Mouse (Mus musculus) kidney, adult 11 months (tissue): ENCODE measurements around the gene Agps.

Source experiments
- DNase-seq: peaks from one replicate; pipeline ENCODE4 v3.0.0; 2022

The Agps gene

DNA sequence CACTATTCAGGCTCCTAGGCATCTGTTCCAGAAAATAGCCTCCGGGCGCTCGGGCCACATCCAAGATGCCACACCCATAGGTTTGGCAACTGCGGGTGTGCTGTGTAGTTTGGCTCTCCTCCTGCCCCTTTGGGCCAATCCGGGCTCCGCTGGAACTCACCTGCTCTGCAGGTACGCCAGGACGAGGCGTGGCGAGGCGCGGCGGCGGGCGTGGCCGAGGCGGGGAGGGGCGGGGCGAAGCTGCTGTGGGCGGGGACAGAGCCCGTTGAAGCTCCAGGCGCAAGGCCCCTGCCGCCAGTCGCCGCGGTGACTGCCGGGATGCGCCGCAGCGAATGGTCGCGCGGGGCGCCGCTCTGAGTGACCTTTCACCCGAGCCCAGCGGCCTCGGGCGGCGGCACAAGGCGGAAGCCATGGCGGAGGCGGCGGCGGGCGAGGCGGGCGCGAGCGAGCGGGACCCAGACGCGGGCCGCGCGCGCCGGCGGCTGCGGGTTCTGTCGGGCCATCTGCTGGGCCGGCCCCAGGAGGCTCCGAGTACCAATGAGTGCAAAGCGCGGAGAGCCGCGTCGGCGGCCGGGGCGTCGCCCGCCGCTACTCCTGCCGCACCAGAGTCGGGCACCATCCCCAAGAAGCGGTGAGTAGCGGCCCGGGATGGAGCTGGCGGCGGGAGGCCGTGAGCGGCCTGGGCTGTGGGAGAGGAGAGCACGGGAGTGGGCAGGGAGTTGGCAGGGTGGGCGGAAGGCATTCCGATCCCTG is at the start of gene Agps:
Gene Agps (plus strand): TSS at position 297 of the 753 bp plus-strand sequence.
- peak; percentile 90 for DNase-seq

DNA sequence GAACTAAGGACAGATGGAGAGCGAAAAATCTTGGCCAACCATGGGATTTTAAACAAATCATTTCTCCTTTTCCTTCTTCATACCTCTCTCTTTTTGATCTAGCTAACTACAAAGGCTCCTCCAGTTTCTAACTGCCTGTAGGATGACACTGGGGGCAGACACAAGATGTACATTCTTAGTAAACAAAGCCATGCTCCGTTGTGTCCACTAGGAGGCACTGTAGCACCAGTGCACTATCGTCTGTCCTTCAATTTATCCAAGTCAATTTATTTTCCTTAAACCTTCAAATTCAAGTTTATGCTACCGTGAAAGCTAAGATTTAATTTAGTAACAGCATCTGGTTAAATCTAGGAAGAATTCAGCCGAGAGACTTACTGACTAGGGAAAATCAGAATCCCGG is 45.9 kb upstream of the Agps start:
- DNase-seq = no peak

DNA sequence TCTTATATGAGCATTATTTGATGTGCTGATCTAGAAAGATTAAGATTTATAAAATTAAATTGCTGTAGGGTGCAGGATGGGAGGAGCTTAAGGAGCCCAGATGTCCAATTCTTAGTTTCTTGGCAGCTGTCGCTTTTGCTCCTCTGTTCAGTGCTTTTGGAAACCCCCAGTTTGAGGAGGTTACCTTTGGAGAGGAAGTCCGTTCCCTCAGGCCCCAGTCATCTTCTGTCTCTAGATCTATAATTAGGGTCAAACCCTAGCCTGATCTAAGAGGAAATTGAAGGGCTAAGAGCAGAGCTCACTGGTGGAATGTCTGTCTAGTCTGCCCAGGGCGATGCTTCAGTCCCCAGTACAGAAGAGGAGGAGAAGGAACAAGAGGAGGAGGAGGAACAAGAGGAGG is 43.5 kb upstream of the Agps start:
- DNase-seq = no peak

DNA sequence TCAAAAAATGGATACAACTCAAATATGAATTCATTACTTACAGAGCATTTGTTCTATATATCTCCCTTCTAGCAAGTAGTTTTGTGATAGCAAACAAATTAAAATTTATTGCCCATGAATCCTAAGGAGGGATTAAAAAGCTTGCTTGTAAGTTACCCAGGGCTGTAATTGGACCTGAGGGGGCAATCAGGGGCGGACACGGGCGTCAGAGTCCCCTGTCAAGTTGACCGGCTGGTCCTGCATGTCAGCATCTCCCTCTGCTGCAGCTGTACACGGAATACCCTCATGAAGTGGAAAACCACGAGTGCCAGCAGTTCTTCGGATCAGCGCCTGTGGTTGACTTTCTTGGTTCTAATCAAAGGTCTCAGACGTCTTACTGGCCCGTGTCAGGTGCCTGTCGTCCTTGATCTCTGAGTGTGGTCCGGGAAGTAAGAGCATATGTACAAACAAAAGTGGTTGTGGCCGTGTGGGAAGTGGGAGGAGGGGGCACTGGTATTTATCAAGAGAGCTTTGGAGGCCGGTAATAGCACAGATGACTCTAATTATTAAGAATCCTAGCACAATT is 41.9 kb upstream of the Agps start:
- DNase-seq = no peak

DNA sequence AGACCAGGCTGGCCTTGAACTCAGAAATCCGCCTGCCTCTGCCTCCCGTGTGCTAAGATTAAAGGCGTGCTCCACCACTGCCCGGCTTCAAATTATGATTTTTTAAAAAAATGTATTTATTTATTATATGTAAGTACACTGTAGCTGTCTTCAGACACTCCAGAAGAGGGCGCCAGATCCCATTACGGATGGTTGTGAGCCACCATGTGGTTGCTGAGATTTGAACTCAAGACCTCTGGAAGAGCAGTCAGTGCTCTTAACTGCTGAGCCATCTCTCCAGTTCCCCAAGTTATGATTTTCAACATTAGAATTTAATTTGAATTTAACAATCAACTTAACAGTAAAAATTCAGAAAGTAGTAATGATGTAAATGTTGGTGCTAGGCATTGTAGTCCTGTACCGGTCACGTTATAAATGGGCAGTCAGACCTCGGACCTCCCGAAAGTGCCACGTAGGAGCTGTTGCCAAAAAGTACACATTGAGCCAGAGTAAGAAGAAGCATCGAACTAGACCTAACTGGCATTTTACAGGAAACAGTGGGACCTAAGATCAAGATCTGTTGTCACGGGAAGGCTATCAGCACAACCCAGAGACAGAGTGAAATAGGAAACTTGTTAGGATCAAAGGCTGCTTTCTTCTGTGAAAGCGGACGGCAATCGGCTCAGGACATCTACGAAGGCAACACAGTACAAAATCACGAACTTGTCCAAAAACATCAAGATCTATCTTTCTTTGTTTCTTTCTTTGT is 40.2 kb upstream of the Agps start:
- no peak for DNase-seq

DNA sequence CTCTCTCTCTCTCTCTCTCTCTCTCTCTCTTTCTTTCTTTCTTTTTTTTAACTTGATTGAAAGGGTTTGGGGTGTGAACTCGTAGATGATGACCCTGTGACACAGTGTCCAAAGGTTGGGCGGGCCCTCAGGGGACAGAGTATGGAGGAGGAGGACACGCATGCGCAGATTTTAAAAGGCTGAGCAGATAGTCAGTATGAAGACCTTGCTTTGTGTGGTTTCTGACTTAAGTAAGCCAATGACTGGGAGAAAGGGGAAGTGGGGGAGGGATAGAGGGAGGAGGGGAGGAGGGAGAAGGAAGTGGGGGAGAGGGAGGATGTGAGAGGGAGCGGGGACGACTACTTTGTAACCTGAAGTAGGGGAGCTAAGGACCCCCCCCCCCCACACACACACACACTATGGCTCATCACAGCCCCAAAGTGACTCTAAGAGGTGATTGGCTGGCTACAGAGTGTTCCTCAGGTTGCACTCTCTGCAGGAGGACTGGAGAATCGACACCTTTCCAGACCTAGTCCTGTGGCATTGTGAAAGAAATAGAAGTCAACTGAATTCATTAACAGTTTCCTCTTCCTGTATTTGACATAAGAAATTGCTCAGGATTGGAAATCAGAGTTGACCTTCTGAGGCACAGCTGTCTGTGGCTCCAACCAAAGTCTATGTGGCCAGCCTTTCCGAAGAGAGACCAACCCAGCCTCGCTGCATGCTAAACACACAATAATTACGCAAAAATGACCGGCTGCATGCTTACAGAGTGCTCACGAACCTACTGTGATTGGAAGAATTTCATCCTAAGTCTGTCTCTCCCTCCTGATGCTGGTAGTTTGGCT is 39.4 kb upstream of the Agps start:
- peak; percentile 35 for DNase-seq

DNA sequence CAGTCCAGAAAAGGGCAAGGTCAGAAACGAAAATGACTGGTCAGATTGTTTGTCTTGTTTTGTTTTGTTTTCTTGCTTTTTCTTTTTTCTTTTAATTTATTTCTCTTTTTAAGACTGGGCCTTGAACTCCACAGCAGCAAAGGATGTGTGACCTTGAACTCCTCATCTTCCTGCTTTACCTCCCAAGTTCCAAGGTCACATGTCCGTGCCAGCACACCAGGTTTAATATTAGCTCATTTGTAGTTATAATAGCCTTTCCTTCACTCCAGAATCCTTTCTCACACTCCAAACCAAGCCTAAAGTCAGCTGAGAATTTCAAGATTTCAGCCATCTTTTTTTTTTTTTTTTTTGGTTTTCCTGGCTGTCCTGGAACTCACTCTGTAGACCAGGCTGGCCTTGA is 35.8 kb upstream of the Agps start:
- DNase-seq = no peak

DNA sequence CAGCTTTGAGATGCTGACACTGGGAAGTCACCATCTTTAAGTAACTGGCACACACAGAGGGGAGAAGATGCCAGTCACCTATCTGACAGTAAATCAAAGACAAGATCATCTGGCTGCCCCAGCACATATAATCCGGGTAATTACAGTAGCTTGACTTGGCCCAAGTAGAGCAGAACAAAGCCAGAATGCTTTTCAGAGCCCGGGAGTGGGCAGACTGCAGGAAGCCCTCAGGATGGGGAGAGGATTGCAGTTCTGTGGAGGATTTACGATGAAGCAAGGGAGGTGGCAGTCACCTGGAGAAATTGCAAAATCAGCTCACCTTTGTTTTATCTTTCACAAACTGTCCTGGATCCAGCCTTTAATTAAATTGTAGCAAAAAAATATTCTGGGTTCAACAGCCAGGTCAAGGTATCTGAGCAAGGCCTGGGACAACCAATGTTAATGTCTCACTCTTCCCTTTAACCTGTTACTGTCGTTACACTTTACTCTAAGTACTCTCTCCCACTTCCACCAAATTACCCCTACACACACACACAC is 33.5 kb upstream of the Agps start:
- no peak for DNase-seq

DNA sequence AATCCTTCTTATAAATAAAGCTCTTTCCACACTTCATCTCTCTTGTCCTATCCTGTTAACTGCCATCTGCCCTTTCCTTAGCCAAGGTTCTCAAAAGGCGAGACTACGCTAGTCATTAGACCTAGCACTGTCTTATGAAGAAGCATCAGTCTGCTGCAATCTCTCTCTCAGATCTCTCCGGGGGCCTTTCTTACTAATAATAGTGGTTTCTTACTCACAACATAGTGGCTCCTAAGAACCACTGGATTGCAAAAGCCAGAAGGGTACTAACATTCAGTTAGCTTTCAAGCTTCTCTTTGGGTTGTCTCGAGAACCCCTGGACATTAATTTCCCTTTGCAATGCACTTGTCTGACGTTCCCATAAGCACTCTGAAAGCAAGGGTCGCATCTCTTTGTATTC is 26.2 kb upstream of the Agps start:
- DNase-seq = no peak

DNA sequence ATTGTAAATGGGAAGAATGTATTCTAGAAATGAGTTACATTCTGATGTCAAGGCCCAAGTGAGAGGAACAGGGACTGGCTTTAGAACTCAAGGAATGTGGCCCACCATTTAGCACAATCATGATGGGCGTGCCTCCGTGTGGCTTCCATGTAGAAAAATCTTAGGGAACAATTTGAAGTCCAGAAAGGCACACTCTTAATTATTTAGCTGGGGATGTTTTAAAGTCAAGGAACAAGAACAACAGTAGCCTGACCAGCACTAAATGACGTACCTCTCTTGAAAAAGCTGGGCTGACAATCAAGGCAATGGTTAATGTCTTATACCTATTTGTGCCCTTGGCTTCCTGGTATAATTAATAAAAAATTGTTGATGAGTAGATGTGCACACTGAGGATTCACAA is 25.1 kb upstream of the Agps start:
- no peak for DNase-seq

DNA sequence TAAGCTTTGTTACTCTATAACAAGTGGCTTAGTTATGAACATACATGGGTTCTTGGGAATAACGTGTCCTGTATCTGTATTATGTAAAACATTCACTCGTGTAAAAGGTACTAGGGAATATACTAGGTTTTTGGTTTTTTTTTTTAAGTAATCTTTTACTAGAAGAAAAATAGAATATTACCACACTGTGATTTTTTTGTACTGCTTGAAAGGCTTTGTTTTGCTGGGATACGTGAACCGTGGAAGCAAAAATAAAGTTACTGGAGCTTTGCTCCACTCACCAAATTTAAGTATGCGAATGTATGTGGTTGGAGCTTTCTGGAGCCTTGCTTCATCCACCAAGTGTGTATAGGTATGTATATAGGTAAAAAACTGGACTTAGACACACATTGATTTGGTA is 24.5 kb upstream of the Agps start:
- DNase-seq = no peak

DNA sequence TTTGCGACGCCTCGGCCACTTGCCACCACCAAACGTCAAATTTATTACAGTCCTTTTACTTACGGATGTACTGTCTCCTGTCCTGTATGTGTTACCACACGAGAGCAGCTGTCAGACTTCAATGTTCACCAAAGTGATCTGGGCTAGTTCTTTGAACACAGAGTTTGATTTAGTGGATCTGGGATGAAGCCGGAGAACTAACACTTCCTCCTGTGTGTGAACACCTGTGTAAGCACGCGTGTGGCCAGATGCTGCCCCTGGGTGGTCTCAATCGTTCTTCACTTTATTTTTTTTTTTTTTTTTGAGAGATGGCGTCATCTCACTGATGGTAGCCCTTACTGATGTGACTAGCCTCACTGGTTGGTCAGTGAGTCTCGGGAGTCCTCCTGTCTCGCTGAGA is 17.1 kb upstream of the Agps start:
- DNase-seq = no peak

DNA sequence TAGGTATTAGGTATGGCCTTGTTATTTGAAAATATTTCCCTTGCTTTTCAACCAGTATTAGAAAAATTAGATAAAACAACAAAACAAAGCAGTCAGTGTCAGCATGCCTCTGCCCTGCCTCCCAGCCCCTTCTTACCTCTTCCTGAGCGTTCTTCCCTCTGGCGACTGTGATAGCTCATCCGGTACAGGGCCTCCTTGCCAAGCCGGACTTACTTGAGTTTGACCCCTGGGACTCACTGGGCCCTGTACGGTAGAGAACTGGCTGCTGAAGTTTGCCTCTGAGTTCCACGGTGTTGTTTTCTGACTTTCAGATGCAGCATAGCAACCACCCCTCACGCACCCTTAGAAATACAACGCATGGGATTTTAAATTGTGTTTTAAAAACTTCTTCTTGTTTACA is 16.5 kb upstream of the Agps start:
- no peak for DNase-seq

DNA sequence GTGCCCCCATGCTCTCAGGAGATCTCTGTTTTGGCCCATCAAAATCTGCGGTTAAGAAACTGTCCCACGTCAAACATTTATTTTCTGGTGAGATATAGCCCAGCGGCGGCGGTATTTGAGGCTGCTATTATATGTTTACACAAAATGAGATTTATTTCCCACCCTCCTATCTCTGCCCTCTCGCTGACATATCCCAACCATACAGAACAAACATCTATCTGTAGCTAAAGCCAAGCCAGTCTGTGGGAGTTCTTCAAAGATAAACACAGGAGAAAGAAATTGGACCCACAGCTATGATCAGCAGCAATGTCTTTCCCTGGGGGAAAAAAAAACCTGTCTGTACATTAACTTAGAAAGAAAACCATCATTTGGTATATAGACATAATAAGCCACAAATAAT is 15.3 kb upstream of the Agps start:
- no peak for DNase-seq

DNA sequence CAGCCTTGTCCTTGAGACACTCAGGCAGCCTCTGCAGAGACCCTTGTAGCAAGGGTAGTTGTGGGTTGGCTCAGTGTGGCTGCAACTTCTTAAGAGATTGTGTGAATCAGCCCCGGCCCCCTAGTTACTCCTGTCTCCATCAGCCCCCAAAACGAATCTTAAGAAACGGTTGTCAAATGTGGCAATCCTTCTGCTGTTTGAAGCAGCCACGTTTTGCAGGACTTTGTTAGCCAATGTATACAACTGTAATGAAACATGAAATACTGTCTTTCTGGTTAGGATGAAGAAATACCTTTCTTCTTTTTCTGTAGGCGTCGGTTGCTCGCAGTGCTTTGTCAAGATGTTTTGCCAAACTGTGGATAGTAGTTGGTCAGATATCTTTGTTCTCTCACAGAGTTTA is 13.3 kb upstream of the Agps start:
- DNase-seq = no peak

DNA sequence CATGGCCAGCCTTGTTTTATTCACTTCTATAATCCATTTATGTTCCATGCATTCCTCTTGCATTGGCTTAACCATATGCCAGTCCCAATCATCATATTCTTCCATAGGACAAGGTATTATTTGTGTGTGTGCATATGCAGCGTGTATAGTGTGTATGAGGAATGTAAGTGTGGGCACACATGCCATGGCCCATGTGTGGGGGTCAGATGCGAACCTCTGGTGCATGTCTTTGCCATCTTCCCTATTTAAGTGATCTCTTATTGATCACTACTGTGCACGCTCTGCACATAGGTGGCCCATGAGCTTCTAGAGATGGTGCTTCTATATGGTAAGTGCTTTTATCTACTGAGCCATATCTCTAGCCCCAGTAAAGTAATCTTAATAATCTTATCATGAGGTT is 12.2 kb upstream of the Agps start:
- no peak for DNase-seq

DNA sequence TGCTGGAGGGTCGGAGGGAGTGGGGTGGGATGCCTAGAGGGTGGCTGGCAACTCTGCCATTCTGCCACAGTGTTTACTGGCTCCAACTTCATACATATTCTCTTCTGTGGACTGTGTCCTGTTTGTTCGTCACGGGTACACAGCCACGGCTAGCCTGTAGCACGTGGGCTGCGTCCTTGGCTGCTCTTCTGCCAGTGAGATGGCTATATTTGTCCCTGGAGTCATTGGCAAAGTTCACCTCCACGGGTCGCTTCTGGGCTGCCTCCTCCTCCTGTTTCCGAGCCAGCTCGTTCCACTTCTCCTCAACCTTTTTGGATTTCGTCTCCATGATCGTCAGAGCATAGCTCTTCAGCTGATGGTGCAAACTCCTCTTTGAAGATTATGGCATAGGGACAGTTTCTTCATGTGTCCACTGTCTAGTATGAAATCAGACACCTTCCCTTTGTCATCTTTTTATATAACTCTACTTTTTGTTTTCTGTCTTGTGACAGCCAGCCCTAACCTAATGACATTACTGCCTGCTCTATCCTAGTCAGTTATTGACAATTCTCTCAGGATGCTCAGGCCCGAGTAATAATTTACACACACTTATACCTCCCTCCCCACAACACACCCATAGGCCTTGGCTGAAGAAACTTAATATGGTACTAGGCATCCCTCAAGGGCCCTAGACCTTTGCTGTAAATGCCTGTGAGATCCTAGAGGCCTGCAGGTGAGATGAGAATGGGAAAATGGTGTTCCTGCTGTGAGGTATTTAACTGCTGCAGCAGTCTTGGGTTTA is 9.8 kb upstream of the Agps start:
- DNase-seq = peak; percentile 85

DNA sequence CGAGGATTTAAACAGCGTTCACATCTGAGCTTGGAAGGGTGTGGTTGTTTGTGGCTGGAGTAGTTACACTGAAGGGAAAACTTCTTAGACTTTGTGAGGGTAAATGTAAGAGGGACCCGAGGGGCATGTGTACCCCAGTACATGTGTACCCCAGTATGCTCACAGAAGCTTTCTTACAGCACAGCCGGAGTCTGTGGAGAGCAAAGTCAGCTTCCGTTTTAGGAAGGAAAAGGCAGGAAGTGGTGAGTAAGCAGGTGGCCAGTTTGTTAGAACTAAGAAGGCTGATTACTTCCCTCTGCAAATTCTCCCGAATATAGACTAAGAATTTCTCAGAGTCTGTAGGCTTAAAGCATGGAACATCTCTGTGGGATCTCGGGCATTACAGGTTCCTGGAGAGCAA is 8.2 kb upstream of the Agps start:
- DNase-seq = no peak

DNA sequence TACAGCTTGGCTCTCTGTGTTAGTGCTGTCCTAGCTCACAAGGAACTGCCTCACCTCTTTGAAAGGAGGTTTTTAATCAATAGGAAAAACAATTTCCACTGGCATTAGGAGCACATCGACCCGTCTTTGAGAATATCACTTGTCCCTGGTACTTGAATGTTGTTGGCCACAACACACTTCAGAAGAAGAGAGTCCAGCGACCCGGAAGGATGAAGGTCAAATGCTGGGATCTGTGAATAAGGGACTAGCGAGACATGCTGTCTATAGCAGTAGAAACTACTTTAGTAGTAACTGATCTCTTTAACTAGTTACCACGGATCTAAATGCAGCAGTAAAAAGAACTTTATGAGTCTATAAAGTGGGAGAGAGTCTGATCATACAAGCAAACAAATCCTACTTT is 7.8 kb upstream of the Agps start:
- DNase-seq = no peak

DNA sequence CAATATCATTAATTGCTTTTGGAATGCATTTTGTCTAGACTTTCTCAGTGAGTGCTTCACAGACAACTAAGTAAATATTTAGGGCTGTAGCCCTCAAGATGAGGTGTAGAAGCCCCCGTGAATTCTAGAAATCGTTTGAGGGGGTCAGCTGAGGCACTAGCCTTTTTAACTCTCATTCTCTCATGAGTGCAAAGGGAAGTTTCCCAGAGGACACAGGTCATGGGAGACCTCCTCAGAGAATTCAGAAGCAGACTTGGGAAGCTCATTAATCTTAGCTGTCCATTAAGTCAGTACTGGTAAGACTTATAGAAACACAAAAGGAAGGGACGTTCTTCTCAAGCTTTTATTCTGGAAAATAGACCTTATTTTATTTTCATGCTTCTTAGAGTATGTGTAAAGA is 7.1 kb upstream of the Agps start:
- DNase-seq = no peak

DNA sequence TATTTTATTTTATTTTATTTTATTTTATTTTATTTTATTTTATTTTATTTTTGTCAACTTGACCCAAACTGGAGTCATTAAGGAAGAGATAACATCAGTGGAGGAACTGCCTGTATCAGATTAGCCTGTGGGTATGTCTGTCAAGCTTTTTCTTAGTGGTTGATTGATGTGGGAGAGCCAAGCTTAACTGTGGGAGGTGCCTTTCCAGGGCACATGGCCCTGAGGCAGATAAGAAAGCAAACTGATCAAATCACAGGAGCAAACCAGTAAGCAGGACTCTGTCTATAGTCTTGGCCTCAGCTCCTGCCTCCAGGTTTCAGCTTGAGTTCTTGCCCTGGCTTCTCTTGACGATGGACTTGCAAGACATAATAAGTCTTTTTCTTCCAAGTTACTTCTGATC is 6.4 kb upstream of the Agps start:
- DNase-seq = no peak

DNA sequence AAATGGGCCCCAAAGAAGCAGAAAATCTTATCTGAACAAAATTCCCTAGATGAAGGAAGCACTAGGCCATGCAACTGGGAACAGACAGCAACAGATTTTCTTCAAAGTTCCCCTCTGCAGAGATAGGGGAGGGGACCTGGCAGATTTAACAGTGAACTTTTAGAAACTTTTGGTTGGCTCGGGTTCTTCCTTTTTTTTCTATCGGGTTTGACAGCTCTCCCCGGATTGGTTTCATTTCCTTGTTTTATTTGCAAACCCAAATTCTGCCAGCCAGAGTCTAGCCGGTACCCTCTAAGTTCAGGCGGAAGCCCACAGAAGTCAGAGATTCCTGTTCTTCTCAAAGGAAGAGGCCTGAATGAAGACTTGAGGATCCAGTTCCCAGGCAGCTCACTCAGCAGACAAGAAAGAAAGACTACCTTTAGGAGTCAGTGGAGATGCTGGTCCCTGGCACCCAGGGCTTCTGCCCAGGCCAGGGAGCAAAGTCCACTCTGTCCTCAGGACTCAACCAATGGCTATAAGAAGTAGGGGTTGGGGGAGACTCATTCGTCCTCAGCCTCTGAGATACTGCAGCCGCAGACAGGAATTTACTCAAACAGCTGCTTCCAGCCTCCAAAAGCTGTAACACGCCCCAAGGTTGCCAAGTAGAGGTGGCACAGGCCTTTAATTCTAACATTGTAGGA is 2.9 kb upstream of the Agps start:
- DNase-seq = no peak
